Mouse (Mus musculus): ENCODE data around the gene Gm5767.

Gm5767 gene

DNA sequence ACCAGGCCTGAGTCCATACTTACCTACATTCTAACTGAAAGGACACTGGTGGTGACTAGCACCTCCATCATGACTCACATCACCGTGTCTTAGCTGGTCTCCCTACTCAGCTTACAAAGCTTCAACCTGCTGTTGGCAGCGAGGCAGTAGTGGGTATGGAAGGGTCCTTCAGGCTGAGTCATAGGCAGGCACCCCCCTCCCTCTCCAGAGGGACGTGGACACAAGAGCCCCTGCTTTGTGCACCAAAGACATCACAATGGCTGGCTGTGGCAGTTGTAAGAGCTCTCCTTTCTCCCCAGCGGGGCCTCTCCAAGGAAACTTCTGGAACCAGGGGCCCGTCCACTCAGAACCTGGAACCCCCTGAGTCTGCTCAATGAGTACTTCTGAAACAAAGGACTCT is at the start of gene Gm5767:
Gene Gm5767 (plus strand): TSS at position 301 of the 400 bp plus-strand sequence.
- no peak for DNase-seq

- no peak for DNase-seq
These were observed 49.1 kb upstream of the Gm5767 start for GRCm38 (mm10) chr16:8631428-8631827.

GRCm38 (mm10) chr16:8636867-8637216 is 43.7 kb upstream of the Gm5767 start:
- DNase-seq = peak in 1 of 2 experiments; percentile 13

DNA sequence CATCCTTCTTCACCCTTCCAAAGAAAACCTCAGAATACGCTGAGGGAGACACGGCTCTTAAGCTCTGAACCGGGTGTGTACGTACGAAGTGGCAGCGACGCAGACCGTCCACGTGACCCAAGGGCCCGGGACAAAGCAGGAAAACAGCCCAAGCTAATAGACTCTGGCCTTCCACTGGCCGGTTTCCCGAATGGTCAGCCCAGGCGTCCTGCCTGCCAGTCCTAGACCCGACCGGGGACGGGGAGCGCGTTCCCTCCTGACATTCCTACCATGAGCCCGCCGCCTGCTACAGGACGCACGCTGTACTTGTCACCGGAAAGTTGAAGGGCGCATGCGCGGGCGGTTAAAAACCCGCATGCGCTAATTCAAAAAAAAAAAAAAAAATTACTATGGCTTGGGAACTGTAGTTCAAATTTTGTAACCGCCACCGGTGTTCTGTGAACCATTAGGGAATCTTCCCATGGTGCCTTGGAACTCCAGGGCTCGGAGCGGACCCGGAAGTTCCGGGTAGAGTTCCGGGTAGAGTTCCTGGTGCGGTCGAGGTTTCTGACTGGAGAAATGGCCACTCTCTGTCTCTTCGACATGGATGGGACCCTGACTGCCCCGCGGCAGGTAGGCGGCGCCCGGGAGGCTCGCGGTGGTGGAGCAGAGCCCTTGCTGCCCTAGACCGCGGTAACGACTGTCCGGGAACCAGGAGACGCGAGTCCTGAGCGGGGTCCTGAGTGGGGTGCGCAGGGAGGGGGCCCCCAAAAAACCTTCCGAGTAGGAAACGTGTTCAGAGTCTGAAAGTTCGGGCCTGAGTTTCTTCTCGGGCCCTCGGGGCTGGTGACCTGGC is 43.1 kb upstream of the Gm5767 start, which contains the start of the genes Pmm2 and Tmem186:
Gene Pmm2 (plus strand): TSS at position 458 of the 835 bp plus-strand sequence.
Gene Tmem186 (minus strand): TSS at position 496 of the 835 bp plus-strand sequence.
- DNase-seq = peak; percentile 61 to 70

- DNase-seq = no peak
These were observed 42.4 kb upstream of the Gm5767 start for GRCm38 (mm10) chr16:8638131-8638530.

- no peak for DNase-seq
These were observed 40.9 kb upstream of the Gm5767 start for GRCm38 (mm10) chr16:8639466-8640191.

GRCm38 (mm10) chr16:8643855-8644254 is 36.7 kb upstream of the Gm5767 start:
- peak in 1 of 2 experiments; percentile 19 for DNase-seq

DNA sequence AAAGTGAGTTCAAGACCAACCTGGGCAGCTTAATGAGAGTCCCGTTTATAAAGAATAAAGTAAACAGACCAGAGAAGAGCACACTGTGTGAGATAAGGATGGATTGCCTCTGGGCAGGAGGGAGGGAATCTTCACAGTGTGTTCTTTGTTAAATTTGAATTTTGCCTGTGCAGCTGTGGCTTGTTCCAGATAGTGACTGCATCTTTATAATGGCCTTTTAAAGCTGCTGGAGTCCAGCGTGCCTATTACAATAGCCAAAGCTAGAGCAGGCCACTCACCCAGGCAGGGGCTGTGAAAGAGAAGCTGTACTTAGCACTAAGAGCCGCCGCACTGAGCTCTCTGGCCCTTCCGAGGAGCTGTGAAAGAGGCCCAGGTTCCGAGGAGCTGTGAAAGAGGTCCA is 35.0 kb upstream of the Gm5767 start:
- DNase-seq = no peak

DNA sequence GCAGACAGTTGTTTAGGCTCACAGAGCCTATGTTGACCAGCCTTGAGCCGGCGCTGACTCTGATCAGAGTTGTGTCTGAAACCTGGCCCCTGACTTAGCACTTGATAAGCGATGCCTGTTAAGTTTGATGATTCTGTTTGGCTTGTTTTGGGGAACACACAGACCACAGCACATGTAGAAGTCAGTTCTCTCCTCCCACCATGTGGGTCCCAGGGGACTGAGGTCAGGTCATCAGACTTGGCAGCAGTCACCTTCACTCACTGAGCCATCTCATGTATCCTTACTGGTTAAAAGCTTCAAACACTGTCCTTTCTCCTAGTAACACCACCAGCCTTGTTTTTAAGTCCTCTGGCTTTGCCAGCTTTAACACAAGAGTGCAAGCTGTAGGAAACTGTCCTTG is 30.6 kb upstream of the Gm5767 start:
- DNase-seq = no peak

GRCm38 (mm10) chr16:8655108-8655507 is 25.5 kb upstream of the Gm5767 start:
- no peak for DNase-seq

- no peak for DNase-seq
These were observed 25.0 kb upstream of the Gm5767 start for GRCm38 (mm10) chr16:8655599-8655998.

DNA sequence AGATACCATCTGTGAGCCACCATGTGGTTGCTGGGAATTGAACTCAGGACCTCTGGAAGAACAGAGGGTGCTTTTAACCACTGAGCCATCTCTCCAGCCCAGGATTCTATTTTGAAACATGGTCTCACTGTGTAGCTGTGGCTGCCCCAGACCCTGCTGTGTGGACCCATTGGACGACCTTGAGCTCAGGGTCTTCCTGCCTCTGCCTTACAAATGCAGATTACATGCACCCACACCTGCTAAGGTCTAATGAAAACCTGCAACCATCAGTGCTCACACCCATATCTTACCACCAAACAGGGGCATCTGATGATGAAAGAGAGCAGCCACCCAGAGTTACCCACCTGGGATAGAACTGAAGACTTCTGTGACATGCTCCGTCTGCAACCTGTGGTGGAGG is 24.3 kb upstream of the Gm5767 start:
- no peak for DNase-seq

DNA sequence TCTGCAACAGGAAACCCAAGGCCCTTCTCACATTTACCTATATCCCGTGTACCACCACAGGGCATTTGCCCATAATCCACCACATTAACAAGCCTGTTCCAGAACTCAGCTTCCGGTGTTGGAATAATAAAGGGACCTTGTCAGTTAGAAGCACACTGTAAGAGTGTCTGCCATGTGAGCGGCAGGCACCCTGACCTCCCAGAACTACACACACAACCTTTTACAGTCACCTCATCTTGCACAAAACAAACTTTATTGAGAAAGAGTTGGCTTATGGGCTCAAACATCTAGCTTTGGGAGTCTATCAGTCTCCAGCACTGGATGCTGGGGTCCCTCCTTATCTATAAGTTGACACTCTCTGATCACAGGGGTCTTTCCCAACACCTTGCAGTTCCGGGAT is 22.2 kb upstream of the Gm5767 start:
- no peak for DNase-seq

DNA sequence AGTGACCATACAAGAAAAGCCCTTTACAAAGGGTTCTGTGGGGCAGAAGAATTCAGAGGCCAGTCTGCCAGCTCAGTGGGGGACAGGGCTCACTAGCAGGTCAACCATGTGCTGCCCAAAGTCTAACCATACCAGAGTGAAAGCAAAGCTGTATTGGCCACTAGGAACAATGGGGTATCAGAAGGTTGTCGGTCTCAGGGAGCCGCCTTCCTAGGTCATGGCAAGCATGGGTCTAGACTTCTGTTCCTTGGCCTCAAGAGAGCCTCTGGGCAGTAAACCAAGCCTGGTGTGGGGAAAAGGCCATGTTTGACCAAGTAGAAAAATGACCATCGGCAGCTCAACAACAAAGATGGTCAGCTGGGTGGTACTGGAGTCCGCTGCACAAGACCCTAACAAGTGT is 21.8 kb upstream of the Gm5767 start:
- no peak for DNase-seq

DNA sequence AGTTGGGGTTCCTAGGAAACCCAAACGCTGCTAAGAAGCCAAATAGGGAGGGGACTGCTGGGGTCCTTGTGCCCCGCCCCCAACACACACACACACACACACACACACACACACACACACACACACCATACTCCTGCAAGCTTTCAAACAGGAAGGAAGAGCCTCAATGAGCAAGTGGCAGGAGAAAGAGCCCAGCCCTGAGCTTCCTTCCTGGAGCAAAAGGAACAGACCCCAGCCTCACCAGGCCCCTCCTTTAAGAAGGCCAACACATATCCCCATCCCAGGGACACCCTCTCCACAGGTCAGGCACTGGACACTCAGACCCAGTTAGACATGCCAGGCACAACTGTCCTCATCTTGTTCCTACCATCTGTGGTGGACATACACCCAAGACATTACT is 17.5 kb upstream of the Gm5767 start:
- no peak for DNase-seq

DNA sequence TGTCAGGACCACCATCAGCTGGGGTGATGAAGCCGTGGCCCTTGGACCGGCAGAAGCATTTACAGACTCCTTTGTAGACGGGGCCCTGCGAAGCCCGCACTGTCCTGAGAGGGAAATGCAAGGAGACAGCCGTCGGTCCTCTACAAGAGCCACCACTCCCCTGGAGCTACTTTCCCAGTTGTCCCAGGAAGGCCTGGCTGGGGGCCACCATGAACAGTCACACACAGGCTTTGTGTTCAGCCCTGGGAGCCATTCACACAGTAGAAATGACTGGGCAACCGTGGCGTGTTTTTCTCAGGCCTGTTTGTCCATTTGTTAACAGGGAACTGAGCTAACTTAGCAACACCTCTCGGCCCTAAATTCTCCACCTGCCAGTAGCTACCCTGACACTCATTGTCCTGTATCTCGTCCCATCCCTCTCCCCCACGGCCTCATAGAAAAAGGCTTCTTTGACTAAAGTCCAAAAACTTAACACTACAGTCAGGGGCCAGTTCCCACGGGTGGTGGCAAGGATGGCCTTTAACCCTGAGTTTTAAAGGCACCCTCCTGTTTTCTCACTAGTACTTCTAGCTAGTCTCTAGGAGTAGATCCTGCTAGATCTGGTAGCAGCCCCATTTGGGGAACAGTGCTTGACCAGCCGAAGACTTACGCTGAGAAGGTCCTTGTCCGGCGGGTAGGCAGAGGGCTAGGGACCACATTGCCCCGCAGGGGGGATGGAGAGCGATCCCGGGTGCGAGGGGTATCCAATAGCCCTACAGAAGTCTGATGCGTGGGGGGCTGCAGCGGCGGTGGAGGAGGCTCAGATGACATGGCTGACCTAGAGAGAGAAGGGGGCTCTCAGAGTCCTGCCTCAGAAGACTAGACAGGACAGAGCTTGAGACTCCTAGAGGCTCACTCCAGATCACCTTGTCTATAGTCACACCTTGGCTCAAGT is 16.7 kb upstream of the Gm5767 start:
- no peak for DNase-seq

GRCm38 (mm10) chr16:8665367-8665766 is 15.2 kb upstream of the Gm5767 start:
- DNase-seq = no peak

DNA sequence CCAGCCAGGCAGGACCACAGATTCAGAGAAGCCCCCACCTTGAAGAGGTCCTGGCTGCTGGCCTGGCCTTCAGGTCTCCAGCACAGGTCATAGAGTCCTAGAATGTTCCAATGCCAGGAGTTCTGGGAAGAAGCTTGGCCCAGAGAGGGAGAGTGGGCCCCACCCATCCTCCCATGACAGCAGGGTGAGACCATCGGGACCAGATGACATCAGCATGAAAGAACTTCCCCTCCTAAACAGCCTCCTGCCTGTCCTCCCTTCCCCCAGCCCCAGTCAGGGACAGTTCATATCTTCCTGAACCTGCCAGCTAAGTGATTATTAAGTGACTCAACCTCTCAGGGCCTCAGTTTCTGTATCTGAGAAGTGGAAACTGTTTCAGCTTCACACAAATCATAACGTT is 14.1 kb upstream of the Gm5767 start:
- no peak for DNase-seq

- DNase-seq = no peak
These were observed 13.3 kb upstream of the Gm5767 start for GRCm38 (mm10) chr16:8667261-8667660.

GRCm38 (mm10) chr16:8667814-8668213 is 12.8 kb upstream of the Gm5767 start:
- DNase-seq = no peak

GRCm38 (mm10) chr16:8668386-8668785 is 12.2 kb upstream of the Gm5767 start:
- no peak for DNase-seq

DNA sequence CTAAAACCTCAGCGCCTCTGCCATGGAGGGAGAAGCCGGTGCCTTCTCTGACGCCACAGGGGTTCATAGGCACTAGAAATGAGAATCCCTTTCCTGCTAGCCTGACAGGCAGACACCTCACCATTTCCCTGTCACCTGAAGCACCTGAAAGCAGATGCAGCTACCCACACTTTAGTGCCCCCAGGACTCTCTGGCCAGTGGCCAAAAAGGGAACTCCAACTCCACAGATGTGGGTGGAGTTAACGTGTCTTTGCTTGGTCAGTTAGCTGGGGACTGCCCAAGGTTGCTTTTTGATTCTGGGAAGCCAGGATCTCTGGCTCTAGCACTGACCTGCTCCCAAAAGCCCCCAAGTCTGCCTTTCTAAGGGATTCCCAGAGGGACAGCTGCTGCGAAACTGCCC is 11.1 kb upstream of the Gm5767 start:
- no peak for DNase-seq

All from thymus, adult 18-20 months (tissue).